Mouse (Mus musculus) 416B (cell line): Measurements from ENCODE around the gene Cbx4.

ENCODE experiments used
- DNase-seq: peaks from one replicate; pipeline ENCODE4 v3.0.0; 2011; ENCODE audit warnings: low read depth

Cbx4 gene

GRCm38 (mm10) chr11:119041750-119042465 is 44.1 kb downstream of the Cbx4 start:
- DNase-seq, result no peak

- DNase-seq, result no peak
These were observed 44.7 kb downstream of the Cbx4 start for GRCm38 (mm10) chr11:119041325-119041716.

GRCm38 (mm10) chr11:119040600-119041324 is 45.3 kb downstream of the Cbx4 start, which contains the start of gene Cbx8:
TSS of gene Cbx8 (minus strand) at chr11:119040969.
- peak; percentile 100 for DNase-seq

GRCm38 (mm10) chr11:119039732-119040512 is 46.1 kb downstream of the Cbx4 start:
- DNase-seq, result peak; percentile 61

- DNase-seq, result no peak
These were observed 47.1 kb downstream of the Cbx4 start for GRCm38 (mm10) chr11:119038744-119039484.

- DNase-seq, result no peak
These were observed 48.1 kb downstream of the Cbx4 start for GRCm38 (mm10) chr11:119037780-119038401.

- no peak for DNase-seq
These were observed 48.9 kb downstream of the Cbx4 start for GRCm38 (mm10) chr11:119036934-119037779.

- DNase-seq, result no peak
These were observed 49.6 kb downstream of the Cbx4 start for GRCm38 (mm10) chr11:119036447-119036846.

GRCm38 (mm10) chr11:119035686-119036165 is 50.3 kb downstream of the Cbx4 start:
- DNase-seq, result no peak

GRCm38 (mm10) chr11:119035094-119035685 is 50.8 kb downstream of the Cbx4 start:
- no peak for DNase-seq

- no peak for DNase-seq
These were observed 51.4 kb downstream of the Cbx4 start for GRCm38 (mm10) chr11:119034635-119035034.

GRCm38 (mm10) chr11:119033874-119034558 is 52.0 kb downstream of the Cbx4 start:
- DNase-seq, result peak; percentile 76
